Mouse (Mus musculus) heart, postnatal 14 days (tissue): Measurements from ENCODE around the gene Ackr1. TPM values are rescaled to one million over a fixed set of nuclear protein-coding genes. Genes with fewer than 3 reads are reported as not detected.
"Not testable (repeated sequence)": the region's sequence is repeated elsewhere in the genome, so short reads cannot be mapped to it uniquely, and the experiment has no call there.

Experiments
- DNase-seq, 2 experiments: peaks; one replicate each; pipeline ENCODE4 v3.0.0; 2021 to 2022
- intact Hi-C: fragments of 180-260 bp; cut with DNase I; formaldehyde crosslinking; loops from one replicate; pipeline ENCODE4 v1.15.1; 2025
- total RNA-seq, 2 experiments: library from RNA; stranded (reverse); gene quantifications; 2 replicates each; pipeline ENCODE4 v1.2.3; 2021

Gene Ackr1
- total RNA-seq, 2 experiments from 2014 or later = 0.83 to 1.3 TPM

DNA sequence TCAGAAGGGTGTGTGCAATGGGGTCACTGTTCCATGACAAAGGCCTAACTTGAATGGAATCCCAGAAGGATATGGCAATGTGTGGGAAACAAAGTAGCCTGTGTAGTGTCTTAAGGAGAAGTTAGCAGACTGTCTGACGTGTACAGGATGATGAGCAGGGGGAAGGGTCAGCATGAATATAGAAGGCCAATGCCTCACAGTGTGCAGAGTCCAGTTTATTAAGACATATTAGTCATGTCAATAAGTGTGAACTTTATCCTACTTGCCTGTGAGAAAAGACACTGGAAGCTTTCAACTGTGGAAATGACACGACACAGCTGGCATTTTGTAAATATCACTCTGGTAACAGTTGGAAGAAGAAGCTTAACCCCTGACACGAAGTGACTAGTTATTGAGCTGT, 30.8 kb downstream of the Ackr1 start:
- intact Hi-C loops, DNase-seq: not testable (repeated sequence)

Other genes starting within 250 kb of the Ackr1 start
- not detected for gene Olfr1408, start 196.4 kb downstream of the Ackr1 start, total RNA-seq
- gene Olfr1406, start 143.1 kb downstream of the Ackr1 start, total RNA-seq = not detected
- not detected for gene Olfr218, start 135.9 kb downstream of the Ackr1 start, total RNA-seq
- not detected for gene Olfr1404, start 121.4 kb downstream of the Ackr1 start, total RNA-seq
- gene Fcer1a, start 106.5 kb downstream of the Ackr1 start, total RNA-seq = not detected
- not detected for gene Olfr418, start 67.7 kb downstream of the Ackr1 start, total RNA-seq
- gene Mptx2, start 56.0 kb downstream of the Ackr1 start, total RNA-seq = not detected
- 1 to 10 TPM in 1 of 2 experiments, under 1 TPM in 1; 0.91 to 1.2 TPM for gene Aim2, start 17.1 kb upstream of the Ackr1 start, total RNA-seq
- gene Cadm3, start 33.9 kb upstream of the Ackr1 start, total RNA-seq = 1 to 10 TPM; 3.1 to 3.2 TPM
- under 1 TPM; 0.17 to 0.37 TPM for gene Ifi206, start 157.3 kb upstream of the Ackr1 start, total RNA-seq
- not detected for gene Ifi214, start 202.2 kb upstream of the Ackr1 start, total RNA-seq